Mouse (Mus musculus) kidney, adult 2 months (tissue): ENCODE results near the gene Myo6. TPM values are rescaled to one million over a fixed set of nuclear protein-coding genes. Genes with fewer than 3 reads are reported as not detected.

Experiments used
- DNase-seq: peaks from one replicate; pipeline ENCODE4 v3.0.0; 2021
- H3K27ac ChIP-seq: fragments of 200-500 bp; 2 replicates; pipeline ENCODE4 v1.5.1; 2012; ENCODE audit warnings: low read depth, low read length, control low read depth, inconsistent platforms; ENCODE audit not compliant: insufficient read depth
- H3K27me3 ChIP-seq: fragments of 200-500 bp; replicated peaks from 2 replicates; pipeline ENCODE4 v1.6.1; 2012; ENCODE audit warnings: mild to moderate bottlenecking, moderate library complexity, low read length, inconsistent platforms; ENCODE audit not compliant: control insufficient read depth, insufficient read depth
- H3K36me3 ChIP-seq: fragments of 200-500 bp; 2 replicates; pipeline ENCODE4 v1.6.1; 2012; ENCODE audit warnings: mild to moderate bottlenecking, moderate library complexity, low read length, inconsistent platforms; ENCODE audit not compliant: control insufficient read depth, insufficient read depth
- H3K4me1 ChIP-seq: fragments of 200-500 bp; 2 replicates; pipeline ENCODE4 v1.6.1; 2011; ENCODE audit warnings: low read length; ENCODE audit not compliant: control insufficient read depth, insufficient read depth
- H3K4me3 ChIP-seq: fragments of 200-500 bp; 2 replicates; pipeline ENCODE4 v1.5.1; 2011; ENCODE audit warnings: mild to moderate bottlenecking, low read depth, low read length, control low read depth; ENCODE audit not compliant: insufficient read depth
- CTCF ChIP-seq: fragments of 200-500 bp; conservative IDR thresholded peaks from 2 replicates; pipeline ENCODE4 v1.5.1; 2011; ENCODE audit warnings: low read depth, mild to moderate bottlenecking, control low read depth, low read length, moderate library complexity, mixed read lengths; ENCODE audit not compliant: insufficient read depth, insufficient read length
- POLR2A ChIP-seq: fragments of 200-500 bp; IDR thresholded peaks from one replicate; pipeline ENCODE4 v1.6.1; 2011; ENCODE audit warnings: low read depth, low read length, control low read depth
- WGBS: fragments of 180-500 bp; shearing (Covaris S2); methylation state at CpG from one replicate; pipeline ENCODE4 v1.1.7; 2018; 5-methylcytosine and 5-hydroxymethylcytosine counted together
- polyA plus RNA-seq: library from polyadenylated mRNA; depleted of rRNA; stranded (reverse); fragments of >200 nt; gene quantifications from 2 replicates; pipeline ENCODE4 v1.2.3, GENCODE M21; 2012

Myo6 gene
- polyA plus RNA-seq, 1 experiment = 76.4 TPM

DNA sequence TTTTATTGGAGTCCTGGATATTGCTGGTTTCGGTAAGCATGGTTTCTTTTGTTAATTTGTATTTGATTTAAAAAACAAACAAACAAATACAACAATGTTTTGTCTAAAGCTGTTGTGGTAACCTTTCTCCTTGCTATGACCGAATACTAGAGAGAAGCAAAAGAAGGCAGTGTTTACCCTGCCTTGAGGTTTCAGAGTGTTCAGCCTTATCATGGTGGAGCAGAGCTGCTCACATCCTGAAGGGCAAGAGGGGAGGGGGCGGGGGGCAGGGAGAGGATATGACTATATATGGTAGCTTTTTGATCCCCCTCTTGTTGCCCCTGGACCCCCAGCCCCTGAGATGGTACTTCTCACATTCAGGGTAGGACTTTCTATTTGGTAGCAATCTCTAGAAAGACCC lies 96.1 kb downstream of the Myo6 start:
- no peak for DNase-seq
- no peak overlapping the region for H3K4me3 ChIP-seq
- H3K27ac ChIP-seq = no peak overlapping the region
- peaks cover 12% of the 10 kb centered on the region for H3K36me3 ChIP-seq
- no peak for TF ChIP-seq CTCF
- no peak for TF ChIP-seq POLR2A
- no peaks in the 10 kb centered on the region for H3K27me3 ChIP-seq
- no peaks in the 10 kb centered on the region; the same call in 1 of the 2 replicates for H3K4me1 ChIP-seq
- WGBS = 92% methylated on average over 3 of the region's 3 CpGs

DNA sequence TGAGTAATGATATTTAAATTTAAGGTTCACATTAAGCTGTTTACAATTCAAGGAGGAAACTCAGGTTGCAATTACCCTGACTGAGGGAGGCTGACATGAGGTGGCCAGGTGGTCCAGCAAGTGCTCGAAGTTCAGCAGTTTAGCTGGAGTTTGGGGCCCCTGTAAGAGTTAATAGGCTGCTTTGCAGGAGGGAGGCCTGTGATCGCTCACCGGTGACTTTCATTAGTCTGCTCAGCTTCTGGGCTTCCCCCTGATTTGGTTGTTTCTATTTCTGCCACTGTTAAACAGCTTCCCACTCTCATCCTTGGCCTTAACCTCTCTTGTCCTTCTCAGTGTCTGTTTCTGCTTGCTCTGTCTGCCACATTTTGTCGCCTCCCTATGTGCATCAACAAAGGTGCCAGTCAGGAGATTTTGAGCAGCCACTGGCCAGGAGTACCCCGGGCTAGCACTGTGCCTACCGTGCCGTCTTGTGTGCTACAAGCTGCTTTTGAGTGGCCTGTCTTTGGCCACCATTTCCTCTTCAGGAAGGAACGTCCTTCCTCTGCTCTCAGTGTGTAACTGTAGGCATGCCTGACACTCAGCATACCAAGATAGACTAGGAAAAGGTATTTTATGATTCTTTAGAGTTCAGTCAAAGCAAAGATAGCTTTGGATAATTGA lies 97.7 kb downstream of the Myo6 start:
- WGBS = 47% methylated on average over 8 of the region's 8 CpGs
- Histone ChIP-seq H3K4me3 (no peak overlapping the region), H3K36me3 (peaks cover 12% of the 10 kb centered on the region), H3K27ac (no peak overlapping the region), H3K27me3 (no peaks in the 10 kb centered on the region), H3K4me1 (peaks cover 4% of the 10 kb centered on the region; the same call in 1 of the 2 replicates)
- TF ChIP-seq CTCF = no peak
- no peak for TF ChIP-seq POLR2A
- DNase-seq = peak; percentile 27

DNA sequence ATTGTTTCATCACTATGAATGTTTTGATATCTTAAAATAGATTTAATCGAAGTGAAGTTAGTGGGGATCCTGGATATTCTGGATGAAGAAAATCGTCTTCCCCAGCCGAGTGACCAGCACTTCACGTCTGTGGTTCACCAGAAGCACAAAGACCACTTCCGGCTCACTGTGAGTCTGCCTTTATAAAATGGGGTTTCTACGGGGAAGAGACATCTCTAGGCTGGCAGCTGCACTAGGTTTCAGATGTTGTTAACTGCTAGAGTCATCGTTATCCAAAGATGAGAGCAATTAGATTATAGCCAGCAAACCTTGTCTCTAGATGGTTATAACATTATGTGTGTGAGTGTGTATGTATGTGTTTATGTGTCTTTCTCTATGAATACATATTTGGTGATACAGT lies 101.3 kb downstream of the Myo6 start:
- no peak overlapping the region for H3K27ac ChIP-seq
- 89% methylated on average over 7 of the region's 7 CpGs for WGBS

DNA sequence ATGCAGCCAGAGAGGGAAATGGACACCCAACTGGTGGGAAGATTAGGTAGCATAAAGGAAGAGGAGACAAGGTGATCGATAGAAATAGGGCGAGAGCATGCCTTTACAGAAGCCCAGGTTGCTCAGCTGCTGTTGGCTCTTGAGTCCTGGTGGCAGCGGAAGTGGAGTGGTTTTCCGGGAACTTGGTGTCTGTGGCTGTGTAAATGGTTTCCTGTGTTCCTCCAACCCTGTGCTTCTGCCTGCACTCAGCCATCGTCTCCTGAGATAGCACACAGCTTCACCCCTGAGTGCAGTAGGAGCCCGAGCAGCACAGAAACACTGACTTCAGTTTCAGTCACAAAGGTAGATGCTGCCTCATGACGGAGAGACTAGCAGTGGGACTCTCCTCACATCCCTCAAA lies 101.7 kb downstream of the Myo6 start:
- Histone ChIP-seq H3K4me1 (peaks cover 4% of the 10 kb centered on the region; the same call in 1 of the 2 replicates), H3K36me3 (peaks cover 9% of the 10 kb centered on the region), H3K27ac (no peak overlapping the region), H3K27me3 (no peaks in the 10 kb centered on the region), H3K4me3 (no peak overlapping the region)
- whole genome bisulfite sequencing = 71% methylated on average over 7 of the region's 7 CpGs
- no peak for TF ChIP-seq CTCF
- no peak for TF ChIP-seq POLR2A
- DNase-seq = no peak

More for the DNA sequence above, 101.3 kb downstream of the Myo6 start:
- Histone ChIP-seq H3K4me1 (peaks cover 4% of the 10 kb centered on the region; the same call in 1 of the 2 replicates), H3K4me3 (no peak overlapping the region), H3K27me3 (no peaks in the 10 kb centered on the region), H3K36me3 (peaks cover 9% of the 10 kb centered on the region)
- no peak for DNase-seq
- TF ChIP-seq CTCF (no peak), POLR2A (no peak)

DNA sequence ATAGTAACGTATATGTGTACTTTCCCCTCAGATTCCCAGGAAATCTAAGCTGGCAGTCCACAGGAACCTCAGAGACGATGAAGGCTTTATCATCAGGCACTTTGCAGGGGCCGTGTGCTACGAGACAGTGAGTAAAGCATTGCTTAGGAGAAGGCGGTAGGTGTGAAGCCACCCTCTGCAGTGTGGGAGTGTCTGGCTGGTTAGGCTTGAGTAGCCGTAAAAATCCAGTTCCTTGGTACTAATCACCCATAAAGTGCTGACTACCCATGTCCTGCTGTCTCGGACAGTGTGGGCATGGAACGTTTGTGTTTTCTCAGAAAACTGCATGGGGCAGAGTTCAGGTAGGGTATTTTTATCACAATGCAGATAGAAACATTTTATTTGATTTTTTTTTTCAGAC lies 104.8 kb downstream of the Myo6 start:
- no peaks in the 10 kb centered on the region for H3K27me3 ChIP-seq
- WGBS = 55% methylated on average over 8 of the region's 8 CpGs
- no peak overlapping the region for H3K27ac ChIP-seq
- H3K4me1 ChIP-seq = peaks cover 4% of the 10 kb centered on the region; the same call in 1 of the 2 replicates
- TF ChIP-seq POLR2A = no peak
- no peak for TF ChIP-seq CTCF
- no peak overlapping the region for H3K4me3 ChIP-seq
- peaks cover 13% of the 10 kb centered on the region for H3K36me3 ChIP-seq
- DNase-seq = peak; percentile 79

DNA sequence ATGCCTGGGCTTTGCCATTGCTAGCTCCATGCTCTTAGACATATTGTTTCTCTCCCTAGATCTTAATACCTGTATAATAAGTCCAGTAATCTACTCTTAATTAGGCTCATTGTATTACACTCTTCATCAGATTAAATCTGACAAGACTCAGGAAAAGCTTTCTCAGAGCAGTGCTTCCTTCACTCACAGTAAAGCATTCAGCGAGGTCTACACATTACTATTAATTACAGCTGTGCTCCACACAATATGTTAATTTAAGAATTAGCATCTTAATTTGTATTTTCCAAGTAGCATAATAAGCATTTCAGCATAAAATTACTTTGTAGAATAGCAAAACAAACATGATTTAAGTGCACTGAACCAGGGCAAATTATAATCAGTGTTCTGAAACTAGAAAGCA lies 108.1 kb downstream of the Myo6 start:
- Histone ChIP-seq H3K27ac (no peak overlapping the region), H3K4me1 (no peaks in the 10 kb centered on the region; the same call in 1 of the 2 replicates), H3K36me3 (peaks cover 11% of the 10 kb centered on the region), H3K27me3 (no peaks in the 10 kb centered on the region), H3K4me3 (no peak overlapping the region)
- 75% methylated on average over 1 of the region's 1 CpGs for WGBS
- TF ChIP-seq CTCF = no peak
- no peak for TF ChIP-seq POLR2A
- DNase-seq = no peak

DNA sequence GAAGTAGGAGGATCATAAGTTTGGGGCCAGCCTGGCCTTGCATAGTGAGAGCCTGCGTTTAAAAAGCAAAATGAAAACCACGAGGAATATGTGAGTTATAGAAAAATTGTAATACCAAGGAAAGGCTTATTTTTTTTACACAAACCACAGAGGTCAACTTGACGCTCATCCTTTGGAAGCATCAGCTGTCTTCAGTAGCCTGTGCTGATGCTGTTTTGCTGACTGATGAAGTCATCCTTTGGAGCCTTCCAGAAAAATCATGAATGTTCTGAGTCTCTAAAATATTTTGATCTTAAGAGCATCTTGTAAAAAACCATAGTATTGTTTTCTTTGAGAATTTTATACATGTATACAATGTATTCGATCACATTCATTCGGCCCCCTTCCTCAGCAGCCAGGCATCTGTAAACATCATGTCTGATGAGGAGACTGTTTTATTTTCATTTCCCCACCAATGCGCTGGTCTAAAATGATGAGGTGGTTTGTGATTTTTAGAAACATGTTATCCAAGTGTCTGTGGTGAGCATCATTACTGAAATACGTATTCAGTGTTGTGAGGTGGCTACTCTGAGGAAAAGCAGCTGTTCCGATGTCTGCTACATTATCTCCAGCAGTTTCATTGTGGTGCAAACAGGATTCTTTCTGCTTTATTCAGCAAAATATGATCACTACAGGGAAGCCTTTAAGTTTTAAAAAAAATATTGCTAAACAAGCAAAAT lies 110.4 kb downstream of the Myo6 start:
- H3K27me3 ChIP-seq = no peaks in the 10 kb centered on the region; the same call in 1 of the 2 replicates
- WGBS = 81% methylated on average over 8 of the region's 8 CpGs

More for the DNA sequence above, 110.4 kb downstream of the Myo6 start:
- peaks cover 14% of the 10 kb centered on the region for H3K36me3 ChIP-seq
- no peak overlapping the region for H3K27ac ChIP-seq
- TF ChIP-seq CTCF (no peak), POLR2A (no peak)
- no peaks in the 10 kb centered on the region for H3K4me1 ChIP-seq
- H3K4me3 ChIP-seq = no peak overlapping the region
- no peak for DNase-seq
